Mouse (Mus musculus): Measurements from ENCODE around the gene Cyp4a32. TPM values are rescaled to one million over a fixed set of nuclear protein-coding genes. Genes with fewer than 3 reads are reported as not detected.
"Not testable (repeated sequence)": the region's sequence is repeated elsewhere in the genome, so short reads cannot be mapped to it uniquely, and the experiment has no call there.

Cyp4a32 gene
- total and polyA plus RNA-seq, 3 experiments: not detected

DNA sequence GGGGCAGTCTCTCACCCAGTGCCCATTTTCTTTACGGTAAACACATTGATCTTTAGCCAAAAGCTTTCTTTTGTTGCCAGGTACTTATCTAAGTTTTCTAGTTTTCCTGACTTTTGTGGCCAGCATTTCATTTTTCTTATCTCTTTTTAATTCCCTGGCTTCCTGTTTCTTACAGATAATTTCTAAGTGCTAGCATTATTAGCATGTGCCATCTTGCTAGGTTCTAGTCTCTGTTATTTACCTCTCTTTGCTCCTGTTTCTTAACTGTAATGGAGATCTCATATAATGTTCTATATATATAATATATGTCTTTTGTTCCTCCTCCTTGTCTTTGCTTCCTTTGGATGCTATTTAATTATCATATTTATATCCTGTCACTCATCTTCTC is 55.8 kb downstream of the Cyp4a32 start:
- dilution Hi-C loops (cut with MboI; ENCODE audit: extremely low pct_ligation_motif_present, extremely low pct_unique_long_range_greater_than_20kb, low sequenced_read_pairs); H3K4me3 ChIP-seq (replicated peaks in 1 of 3; ENCODE audit: low read depth in 2 of 3, low read length in 2 of 3, poor library complexity in 1 of 3); DNase-seq (ENCODE audit: extremely low read depth); H3K9ac ChIP-seq (ENCODE audit: insufficient read depth, low read depth); in situ Hi-C loops (cut with MboI; ENCODE audit: low pct_ligation_motif_present, low pct_unique_long_range_greater_than_20kb, low sequenced_read_pairs); H3K4me2 ChIP-seq (ENCODE audit: insufficient read depth, low read depth, poor library complexity, severe bottlenecking); H3K27ac ChIP-seq (ENCODE audit: insufficient read depth, low read depth); H3K79me2 ChIP-seq (replicated peaks; ENCODE audit: control insufficient read depth, extremely low read depth, insufficient read depth, poor library complexity, severe bottlenecking); H3K9me3 ChIP-seq (replicated peaks; ENCODE audit: low read length); H3K36me3 ChIP-seq (replicated peaks in 1 of 2; ENCODE audit: control insufficient read depth in 1 of 2, insufficient read depth in 1 of 2, low read length in 1 of 2); H3K4me1 ChIP-seq (ENCODE audit: control insufficient read depth in 1 of 2, insufficient read depth in 2 of 2): not testable (repeated sequence)
- peaks cover 35% of the 10 kb centered on the region for H3K27me3 ChIP-seq (replicated peaks)

DNA sequence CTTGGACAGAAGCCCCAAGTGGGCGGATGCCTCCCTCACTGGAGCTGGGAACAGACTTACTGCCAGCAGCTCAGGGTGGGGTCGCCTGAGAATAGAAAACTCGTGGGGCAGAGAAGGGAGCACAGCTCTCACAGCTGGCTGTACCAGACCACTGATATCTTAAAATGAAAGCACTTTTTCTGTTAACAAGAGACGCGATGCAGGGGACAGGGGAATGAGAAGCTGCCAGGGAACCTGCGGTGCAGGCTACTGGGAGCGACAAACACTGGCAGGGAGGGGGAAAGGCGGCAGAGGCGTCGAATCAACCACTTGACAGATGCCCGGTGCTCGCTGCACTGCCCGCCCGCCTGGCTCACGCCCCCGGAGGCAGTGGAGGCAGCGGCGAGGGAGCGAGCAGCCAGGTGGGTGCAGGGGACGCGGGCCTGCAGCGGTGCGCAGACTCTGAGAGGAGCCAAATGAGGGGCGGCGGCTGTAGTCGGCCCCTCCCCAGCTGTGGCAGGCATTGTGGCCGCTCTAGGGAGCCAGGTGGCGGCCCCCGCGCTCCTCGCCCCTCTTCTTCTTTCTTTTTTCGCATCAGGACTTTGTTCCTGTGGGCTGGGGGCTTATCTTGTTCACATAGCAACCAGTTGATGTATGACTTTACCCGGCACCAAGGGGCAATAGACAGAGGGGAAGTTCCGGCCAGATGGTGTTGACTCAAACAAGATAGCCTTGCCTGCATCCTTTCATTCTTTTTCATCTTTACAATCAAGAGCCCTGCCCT is 56.5 kb downstream of the Cyp4a32 start:
- H3K27ac ChIP-seq (ENCODE audit: insufficient read depth, low read depth): no peak overlapping the region
- dilution Hi-C loops (cut with MboI; ENCODE audit: extremely low pct_ligation_motif_present, extremely low pct_unique_long_range_greater_than_20kb, low sequenced_read_pairs) (no loop called here), in situ Hi-C loops (cut with MboI; ENCODE audit: low pct_ligation_motif_present, low pct_unique_long_range_greater_than_20kb, low sequenced_read_pairs) (no loop called here)
- H3K4me2 ChIP-seq (ENCODE audit: insufficient read depth, low read depth, poor library complexity, severe bottlenecking): peak overlapping the region; percentile 76
- H3K4me3 ChIP-seq (replicated peaks in 1 of 3; ENCODE audit: low read depth in 2 of 3, low read length in 2 of 3, poor library complexity in 1 of 3): peak overlapping the region in 1 of 3 experiments; percentile 54
- DNase-seq (ENCODE audit: extremely low read depth): no peak
- no peaks in the 10 kb centered on the region for H3K79me2 ChIP-seq (replicated peaks; ENCODE audit: control insufficient read depth, extremely low read depth, insufficient read depth, poor library complexity, severe bottlenecking)
- no peaks in the 10 kb centered on the region for H3K9me3 ChIP-seq (replicated peaks; ENCODE audit: low read length)
- H3K36me3 ChIP-seq (replicated peaks in 1 of 2; ENCODE audit: control insufficient read depth in 1 of 2, insufficient read depth in 1 of 2, low read length in 1 of 2): no peaks in the 10 kb centered on the region
- TF ChIP-seq CHD1 (IDR thresholded peaks at IDR 0.05; ENCODE audit: low read depth, low read length) (no peak), NRF1 (IDR thresholded peaks at IDR 0.05; ENCODE audit: low read depth, low read length) (peak; percentile 40; the same call in 1 of the 2 replicates)
- H3K9ac ChIP-seq (ENCODE audit: insufficient read depth, low read depth): no peak overlapping the region
- peaks cover 38% of the 10 kb centered on the region for H3K27me3 ChIP-seq (replicated peaks)
- H3K4me1 ChIP-seq (ENCODE audit: control insufficient read depth in 1 of 2, insufficient read depth in 2 of 2): peaks cover 0 to 5% of the 10 kb centered on the region in 2 experiments; a peak in 1 of 4 replicates

DNA sequence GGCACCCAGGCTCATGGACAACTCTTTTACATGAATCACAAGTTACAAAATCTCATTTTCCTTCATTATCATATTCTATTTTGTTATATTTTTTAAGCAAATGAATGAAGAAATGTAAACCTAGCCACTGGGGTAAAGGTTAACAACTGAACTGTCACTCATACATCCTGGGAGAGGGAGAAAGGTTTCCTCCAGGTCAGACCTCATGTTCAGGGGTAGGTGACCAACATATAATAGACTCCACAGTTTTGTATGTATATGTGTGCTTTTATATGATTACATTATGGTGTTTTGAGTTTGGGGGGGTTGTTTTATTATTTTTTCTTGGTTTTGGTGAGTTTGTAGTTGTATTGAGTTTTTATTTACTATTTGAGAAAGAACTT is 57.1 kb downstream of the Cyp4a32 start:
- no peaks in the 10 kb centered on the region for H3K36me3 ChIP-seq (replicated peaks in 1 of 2; ENCODE audit: control insufficient read depth in 1 of 2, insufficient read depth in 1 of 2, low read length in 1 of 2)
- H3K9ac ChIP-seq (ENCODE audit: insufficient read depth, low read depth): no peak overlapping the region
- H3K27me3 ChIP-seq (replicated peaks): peaks cover 37% of the 10 kb centered on the region
- no peak overlapping the region for H3K4me2 ChIP-seq (ENCODE audit: insufficient read depth, low read depth, poor library complexity, severe bottlenecking)
- peaks cover 0 to 5% of the 10 kb centered on the region in 2 experiments; a peak in 1 of 4 replicates for H3K4me1 ChIP-seq (ENCODE audit: control insufficient read depth in 1 of 2, insufficient read depth in 2 of 2)
- dilution Hi-C loops (cut with MboI; ENCODE audit: extremely low pct_ligation_motif_present, extremely low pct_unique_long_range_greater_than_20kb, low sequenced_read_pairs): no loop called here
- no peak for TF ChIP-seq GABPA (IDR thresholded peaks at IDR 0.05; ENCODE audit: insufficient replicate concordance, low read depth, low read length)
- no peak overlapping the region for H3K4me3 ChIP-seq (replicated peaks in 1 of 3; ENCODE audit: low read depth in 2 of 3, low read length in 2 of 3, poor library complexity in 1 of 3)
- no peaks in the 10 kb centered on the region for H3K79me2 ChIP-seq (replicated peaks; ENCODE audit: control insufficient read depth, extremely low read depth, insufficient read depth, poor library complexity, severe bottlenecking)
- H3K27ac ChIP-seq (ENCODE audit: insufficient read depth, low read depth): no peak overlapping the region
- in situ Hi-C loops (cut with MboI; ENCODE audit: low pct_ligation_motif_present, low pct_unique_long_range_greater_than_20kb, low sequenced_read_pairs): no loop called here
- no peak for DNase-seq (ENCODE audit: extremely low read depth)
- no peaks in the 10 kb centered on the region for H3K9me3 ChIP-seq (replicated peaks; ENCODE audit: low read length)

DNA sequence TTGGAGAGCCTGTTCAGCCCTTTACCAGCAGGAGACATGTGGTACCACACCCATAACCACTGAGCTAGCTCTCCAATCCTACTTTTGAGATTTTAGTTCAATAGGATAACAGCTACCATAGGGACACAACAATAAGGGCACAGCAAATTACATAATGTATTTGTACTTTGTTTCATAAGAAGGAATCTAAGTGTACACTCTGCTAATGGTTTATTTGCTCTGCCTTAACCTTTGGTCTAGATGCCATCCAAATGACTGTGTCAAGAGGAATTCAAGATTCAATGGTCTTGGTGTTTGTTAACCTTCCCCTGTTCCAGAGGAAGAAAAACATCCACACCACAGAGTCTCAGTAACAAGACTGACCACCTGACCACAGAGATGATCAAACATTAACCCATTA is 58.4 kb downstream of the Cyp4a32 start:
- Histone ChIP-seq H3K79me2 (replicated peaks; ENCODE audit: control insufficient read depth, extremely low read depth, insufficient read depth, poor library complexity, severe bottlenecking) (no peaks in the 10 kb centered on the region), H3K4me1 (ENCODE audit: control insufficient read depth in 1 of 2, insufficient read depth in 2 of 2) (peaks cover 0 to 5% of the 10 kb centered on the region in 2 experiments; a peak in 1 of 4 replicates), H3K9me3 (replicated peaks; ENCODE audit: low read length) (no peaks in the 10 kb centered on the region), H3K4me3 (replicated peaks in 1 of 3; ENCODE audit: low read depth in 2 of 3, low read length in 2 of 3, poor library complexity in 1 of 3) (no peak overlapping the region), H3K27ac (ENCODE audit: insufficient read depth, low read depth) (no peak overlapping the region), H3K36me3 (replicated peaks in 1 of 2; ENCODE audit: control insufficient read depth in 1 of 2, insufficient read depth in 1 of 2, low read length in 1 of 2) (no peaks in the 10 kb centered on the region), H3K9ac (ENCODE audit: insufficient read depth, low read depth) (no peak overlapping the region), H3K4me2 (ENCODE audit: insufficient read depth, low read depth, poor library complexity, severe bottlenecking) (no peak overlapping the region), H3K27me3 (replicated peaks) (peaks cover 36% of the 10 kb centered on the region)
- no peak for TF ChIP-seq IRF4 (IDR thresholded peaks at IDR 0.05; ENCODE audit: low read depth, low read length)
- TF ChIP-seq CHD1 (IDR thresholded peaks at IDR 0.05; ENCODE audit: low read depth, low read length): no peak
- TF ChIP-seq GABPA (IDR thresholded peaks at IDR 0.05; ENCODE audit: insufficient replicate concordance, low read depth, low read length): no peak
- no peak for TF ChIP-seq ELF1 (IDR thresholded peaks at IDR 0.05; ENCODE audit: low read depth, low read length)
- TF ChIP-seq CTCF (conservative IDR thresholded peaks at IDR 0.05 in 1 of 2, IDR thresholded peaks at IDR 0.05 in 1 of 2; ENCODE audit: low read depth in 2 of 2, low read length in 2 of 2): no peak
- no peak for TF ChIP-seq SIN3A (IDR thresholded peaks at IDR 0.05; ENCODE audit: low read length)
- no peak for TF ChIP-seq KAT2A (IDR thresholded peaks at IDR 0.05; ENCODE audit: insufficient replicate concordance, low read length)
- TF ChIP-seq EP300 (IDR thresholded peaks at IDR 0.05; ENCODE audit: low read length): no peak
- TF ChIP-seq MEF2A (IDR thresholded peaks at IDR 0.05; ENCODE audit: borderline replicate concordance, low read depth, low read length): no peak
- TF ChIP-seq PAX5 (IDR thresholded peaks at IDR 0.05; ENCODE audit: low read length): no peak
- TF ChIP-seq USF2 (conservative IDR thresholded peaks at IDR 0.05; ENCODE audit: low read depth, low read length): no peak
- dilution Hi-C loops (cut with MboI; ENCODE audit: extremely low pct_ligation_motif_present, extremely low pct_unique_long_range_greater_than_20kb, low sequenced_read_pairs) (no loop called here), in situ Hi-C loops (cut with MboI; ENCODE audit: low pct_ligation_motif_present, low pct_unique_long_range_greater_than_20kb, low sequenced_read_pairs) (no loop called here)
- no peak for DNase-seq (ENCODE audit: extremely low read depth)

Data from CH12.LX (cell line).